Mouse (Mus musculus) retina, postnatal 1 day (tissue): ENCODE measurements around the gene Pax8.

Experiments used
- DNase-seq: peaks from one replicate; pipeline ENCODE4 v3.0.0-alpha.2; 2012

The Pax8 gene

GRCm38 (mm10) chr2:24409166-24409565 lies 66.2 kb downstream of the Pax8 start:
- DNase-seq: peak; percentile 84

GRCm38 (mm10) chr2:24407701-24408485 lies 67.5 kb downstream of the Pax8 start:
- DNase-seq: peak; percentile 88

GRCm38 (mm10) chr2:24405345-24406012 lies 69.9 kb downstream of the Pax8 start:
- peak; percentile 89 for DNase-seq

GRCm38 (mm10) chr2:24400711-24401110 lies 74.7 kb downstream of the Pax8 start:
- no peak for DNase-seq

- DNase-seq: peak; percentile 16
These were observed 78.3 kb downstream of the Pax8 start for GRCm38 (mm10) chr2:24397115-24397514.

GRCm38 (mm10) chr2:24393251-24393650 lies 82.1 kb downstream of the Pax8 start:
- no peak for DNase-seq

GRCm38 (mm10) chr2:24387361-24388283 lies 87.8 kb downstream of the Pax8 start:
- no peak for DNase-seq

- DNase-seq: no peak
These were observed 88.5 kb downstream of the Pax8 start for GRCm38 (mm10) chr2:24386964-24387320.

- no peak for DNase-seq
These were observed 89.0 kb downstream of the Pax8 start for GRCm38 (mm10) chr2:24386158-24386963.

GRCm38 (mm10) chr2:24385111-24385961 lies 90.1 kb downstream of the Pax8 start:
- DNase-seq: no peak

- DNase-seq: no peak
These were observed 91.0 kb downstream of the Pax8 start for GRCm38 (mm10) chr2:24384393-24384792.

- no peak for DNase-seq
These were observed 91.8 kb downstream of the Pax8 start for GRCm38 (mm10) chr2:24383636-24384035.

GRCm38 (mm10) chr2:24382456-24383230 lies 92.8 kb downstream of the Pax8 start:
- DNase-seq: no peak

- no peak for DNase-seq
These were observed 96.5 kb downstream of the Pax8 start for GRCm38 (mm10) chr2:24378747-24379450.
